Mouse (Mus musculus): ENCODE measurements around the gene Dock4. TPM values are rescaled to one million over a fixed set of nuclear protein-coding genes. Genes with fewer than 3 reads are reported as not detected.
A peak's percentile ranks its signal among the peaks of the same experiment; 100 is the strongest.

Gene Dock4
- polyA plus RNA-seq, 1 experiment from 2014 or later: 1.2 TPM

DNA sequence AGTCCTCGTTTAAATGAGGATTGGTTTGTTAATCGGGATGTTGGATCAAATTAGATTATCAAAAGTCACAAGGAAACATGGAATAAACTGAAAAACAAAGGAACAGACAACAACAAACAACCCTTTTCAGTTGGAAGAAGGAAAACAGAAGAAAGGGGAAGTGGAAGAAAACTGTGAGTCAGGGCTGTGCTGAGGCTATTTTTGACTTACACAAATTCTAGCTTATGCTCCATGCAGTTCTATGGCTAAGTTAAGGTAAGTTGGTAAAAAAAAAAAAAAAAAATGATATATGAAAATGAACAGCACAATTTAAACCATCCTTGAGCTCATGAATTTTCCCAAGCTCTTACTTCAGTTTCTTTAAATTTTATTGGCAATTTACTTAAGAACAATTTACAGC is 191.7 kb downstream of the Dock4 start:
- no peak for DNase-seq (ENCODE audit: low spot score)

DNA sequence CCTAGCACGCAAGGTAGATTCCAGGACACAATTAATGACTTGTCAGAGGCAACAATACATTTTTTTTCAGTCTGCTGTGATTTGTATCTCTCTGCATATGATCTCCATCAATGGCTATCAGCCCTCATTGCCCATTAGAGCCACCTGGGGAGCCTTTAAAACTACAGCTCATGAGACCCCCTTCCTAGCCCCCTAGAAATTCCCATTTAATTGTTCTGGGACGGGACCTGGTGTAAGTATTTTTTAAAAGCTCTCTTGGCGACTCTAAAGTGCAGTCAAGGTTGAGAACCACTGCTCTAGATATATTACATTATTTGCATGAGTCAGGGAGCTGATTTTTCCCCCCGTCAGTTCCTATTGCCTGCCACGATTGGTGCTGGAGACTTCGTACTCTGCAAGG is 200.1 kb downstream of the Dock4 start:
- no peak for DNase-seq (ENCODE audit: low spot score)

DNA sequence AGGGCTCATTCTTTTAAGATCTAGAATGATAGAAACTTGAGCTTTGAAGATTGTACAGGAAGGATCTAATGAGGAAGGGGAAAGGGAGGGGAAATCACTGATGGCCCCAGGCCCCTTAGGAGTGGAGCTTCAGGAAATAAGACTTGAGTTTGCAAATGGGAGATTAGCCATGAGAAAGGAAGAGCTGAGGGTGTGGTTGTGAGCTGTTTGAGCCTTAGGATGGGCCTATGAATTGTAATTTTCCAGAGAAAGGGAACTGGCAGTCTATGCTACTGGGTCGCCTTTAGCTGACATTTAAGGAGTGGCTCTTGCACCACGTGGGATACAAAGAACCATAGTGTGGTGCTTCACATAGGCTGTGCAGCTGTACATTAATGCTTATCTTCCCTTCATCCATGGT is 208.6 kb downstream of the Dock4 start:
- DNase-seq (ENCODE audit: low spot score): no peak

DNA sequence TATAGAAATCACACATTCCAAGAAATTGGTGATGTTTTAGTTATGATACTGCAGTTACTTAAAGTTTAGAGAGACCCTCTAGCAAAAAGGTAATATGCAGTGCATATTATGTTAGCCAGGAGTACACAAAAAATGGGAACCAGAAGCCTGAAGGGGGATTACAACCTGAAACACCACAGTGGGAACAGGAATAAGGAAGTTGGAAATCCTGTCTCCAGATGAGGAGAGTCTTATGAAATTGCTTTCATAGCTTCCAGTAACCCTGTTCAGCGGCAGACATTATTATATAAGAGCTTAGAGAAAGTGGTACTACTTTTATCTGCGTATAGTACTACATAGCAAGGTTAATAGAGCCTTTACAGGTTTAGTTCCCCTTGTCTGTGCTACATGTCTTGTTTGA is 210.1 kb downstream of the Dock4 start:
- no peak for DNase-seq (ENCODE audit: low spot score)

DNA sequence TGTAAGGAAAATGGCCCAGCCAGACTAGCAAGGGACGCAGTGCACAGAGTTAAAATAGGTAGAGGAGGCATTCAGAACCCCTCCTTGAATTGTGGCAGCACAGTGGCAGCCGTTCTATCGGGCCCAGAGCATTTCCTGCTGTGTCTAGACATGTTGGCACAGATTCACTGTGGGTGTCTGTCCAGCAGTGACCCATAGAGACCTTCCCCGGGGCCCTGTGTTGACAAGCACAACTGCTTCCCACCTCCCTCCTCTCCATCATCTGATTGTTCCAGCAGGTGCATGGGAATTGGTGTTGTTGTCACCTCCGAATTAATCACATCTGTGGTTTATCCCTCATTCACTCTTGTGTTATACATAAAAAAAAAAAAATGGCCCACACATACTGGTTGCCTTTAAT is 210.7 kb downstream of the Dock4 start:
- DNase-seq (ENCODE audit: low spot score): no peak

DNA sequence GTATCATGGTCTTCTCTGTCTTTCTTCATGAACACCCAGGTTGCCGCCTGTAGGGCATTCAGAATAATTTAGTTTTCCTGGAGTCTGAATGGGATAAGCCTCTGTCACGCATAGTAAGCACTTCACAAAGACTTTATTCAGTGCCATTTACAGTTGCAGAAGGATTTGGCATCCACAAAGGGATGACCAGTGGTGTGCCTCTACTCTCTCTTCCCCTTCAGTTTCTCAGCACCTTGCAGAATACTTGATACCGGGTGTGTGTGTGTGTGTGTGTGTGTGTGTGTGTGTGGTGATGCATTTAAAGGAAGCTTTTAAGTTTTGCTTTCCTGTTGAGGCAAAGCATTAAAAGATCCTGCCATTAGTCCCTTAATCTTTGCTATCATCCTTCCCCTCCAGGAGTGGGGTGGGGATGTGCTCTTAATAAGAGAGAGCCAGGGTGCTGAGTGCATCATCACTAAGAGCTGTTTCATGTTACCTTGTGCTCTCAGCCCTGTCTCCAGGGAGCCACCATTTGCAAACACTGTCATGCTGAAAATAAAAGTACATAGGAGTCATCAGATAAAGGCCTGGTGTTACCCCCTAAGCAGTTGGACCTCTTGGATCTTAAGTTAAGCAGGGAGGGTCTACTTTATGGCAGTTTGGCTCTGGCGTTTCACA is 211.6 kb downstream of the Dock4 start:
- no peak for DNase-seq (ENCODE audit: low spot score)

DNA sequence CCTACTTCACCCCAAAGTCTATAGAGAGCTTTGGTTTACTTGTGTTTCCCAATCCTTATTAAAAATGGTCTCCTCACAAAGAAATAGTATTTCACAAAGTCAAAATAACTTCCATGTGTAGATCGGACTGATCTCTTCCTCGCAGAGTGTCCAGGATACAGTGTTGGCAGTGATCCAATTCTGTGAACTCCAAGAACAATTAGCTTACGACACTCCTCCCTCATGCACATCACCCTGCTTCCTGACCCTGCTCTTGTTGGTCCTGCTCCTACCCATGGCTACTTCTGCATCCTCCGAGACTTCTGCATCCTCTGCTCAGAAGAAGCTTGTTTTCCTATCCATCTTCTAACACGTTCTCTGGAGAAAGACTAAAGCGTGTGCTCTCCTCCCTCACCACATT is 213.9 kb downstream of the Dock4 start:
- no peak for DNase-seq (ENCODE audit: low spot score)

DNA sequence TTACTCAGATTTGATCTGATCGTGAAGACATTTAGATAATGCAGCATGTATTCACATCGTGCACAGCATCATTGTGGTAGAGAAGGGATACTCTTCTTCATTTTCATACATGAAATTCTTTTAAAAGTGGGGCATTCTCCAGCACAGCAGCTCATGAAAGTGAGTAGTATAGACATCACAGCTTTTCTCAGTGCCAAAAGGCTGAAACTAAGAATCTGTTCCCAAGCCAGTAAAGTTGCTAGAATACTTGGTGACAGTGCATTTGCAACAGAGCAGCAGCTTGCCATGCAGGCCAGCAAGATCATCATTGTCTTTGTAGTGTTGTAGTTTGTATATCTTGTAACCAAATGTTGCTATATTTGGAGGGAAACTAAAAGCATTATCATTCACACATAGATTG is 223.7 kb downstream of the Dock4 start:
- DNase-seq (ENCODE audit: low spot score): no peak

DNA sequence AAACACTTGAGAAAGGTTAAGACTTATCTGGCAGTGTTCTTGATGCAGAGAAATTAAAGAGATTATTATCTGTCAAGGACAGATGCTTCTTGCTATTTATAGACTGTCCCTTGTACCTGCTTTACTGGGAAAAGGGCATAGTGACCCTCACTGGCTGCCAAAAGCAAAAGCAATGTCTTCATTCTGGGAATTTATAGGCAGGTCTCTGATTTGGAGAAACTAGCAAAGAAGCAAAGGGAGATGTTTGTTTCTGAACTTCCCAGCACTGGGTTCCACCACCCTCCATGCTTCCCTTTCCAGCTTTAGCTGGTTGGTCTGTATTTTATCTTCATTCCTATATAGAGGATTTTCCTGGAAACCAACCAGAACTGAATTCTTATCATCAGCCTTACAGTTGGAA is 225.0 kb downstream of the Dock4 start:
- DNase-seq (ENCODE audit: low spot score): no peak

DNA sequence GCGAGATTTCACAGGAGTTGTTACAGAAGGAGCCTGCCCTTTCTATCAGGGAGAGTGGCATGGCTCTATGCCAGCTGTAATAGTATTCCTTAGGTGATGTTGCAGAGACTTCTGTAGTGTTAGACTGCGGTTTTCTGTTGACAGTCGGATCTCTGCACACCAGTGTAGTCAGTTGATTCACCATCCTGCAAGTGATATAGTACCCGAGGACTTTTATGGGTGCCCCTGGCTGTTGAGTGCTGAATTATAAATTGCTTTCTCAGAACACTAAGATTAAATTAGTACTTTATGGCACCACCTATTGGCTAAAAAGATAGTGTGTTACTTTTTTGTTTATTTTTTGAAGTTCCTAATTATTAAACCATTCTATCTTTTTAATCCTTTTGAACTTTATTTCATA is 234.0 kb downstream of the Dock4 start:
- no peak for DNase-seq (ENCODE audit: low spot score)

DNA sequence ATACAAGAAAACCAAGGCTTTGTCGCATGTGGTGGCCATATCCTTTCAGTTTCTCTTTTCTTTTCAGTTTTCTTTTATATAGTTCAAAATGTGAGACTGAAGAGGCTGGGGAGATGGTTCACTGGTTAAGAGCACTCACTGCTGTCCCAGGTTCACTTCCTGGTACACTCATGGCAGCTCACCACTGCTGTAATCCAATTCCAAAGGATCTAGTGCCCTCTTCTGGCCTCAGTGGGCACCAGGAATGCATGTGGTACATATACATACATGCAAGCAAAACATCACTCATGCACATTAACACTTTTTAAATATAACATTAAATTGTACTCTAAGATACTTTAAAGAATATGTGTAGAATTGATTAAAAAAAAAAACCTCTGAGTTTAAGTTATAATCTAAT is 234.8 kb downstream of the Dock4 start:
- DNase-seq (ENCODE audit: low spot score): peak; percentile 43

DNA sequence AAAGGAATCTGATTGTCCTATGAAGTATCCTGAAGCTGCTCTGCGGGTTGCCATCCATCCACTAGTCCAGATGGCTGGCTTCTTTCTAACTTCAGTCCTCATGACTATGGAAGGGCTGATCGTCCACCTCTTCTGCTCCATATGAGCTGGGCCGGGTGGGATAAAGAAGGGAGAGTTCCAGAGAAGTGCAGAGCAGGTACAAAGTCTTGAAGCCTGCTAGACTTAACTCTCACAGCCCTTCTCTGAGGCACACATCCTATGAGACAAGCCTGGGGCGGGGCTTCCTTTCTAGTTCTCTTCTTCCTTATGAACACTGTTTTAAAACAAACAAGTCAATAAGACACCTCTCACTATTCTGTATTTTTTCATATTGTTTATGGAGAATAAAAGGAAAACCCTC is 245.7 kb downstream of the Dock4 start:
- DNase-seq (ENCODE audit: low spot score): no peak

DNA sequence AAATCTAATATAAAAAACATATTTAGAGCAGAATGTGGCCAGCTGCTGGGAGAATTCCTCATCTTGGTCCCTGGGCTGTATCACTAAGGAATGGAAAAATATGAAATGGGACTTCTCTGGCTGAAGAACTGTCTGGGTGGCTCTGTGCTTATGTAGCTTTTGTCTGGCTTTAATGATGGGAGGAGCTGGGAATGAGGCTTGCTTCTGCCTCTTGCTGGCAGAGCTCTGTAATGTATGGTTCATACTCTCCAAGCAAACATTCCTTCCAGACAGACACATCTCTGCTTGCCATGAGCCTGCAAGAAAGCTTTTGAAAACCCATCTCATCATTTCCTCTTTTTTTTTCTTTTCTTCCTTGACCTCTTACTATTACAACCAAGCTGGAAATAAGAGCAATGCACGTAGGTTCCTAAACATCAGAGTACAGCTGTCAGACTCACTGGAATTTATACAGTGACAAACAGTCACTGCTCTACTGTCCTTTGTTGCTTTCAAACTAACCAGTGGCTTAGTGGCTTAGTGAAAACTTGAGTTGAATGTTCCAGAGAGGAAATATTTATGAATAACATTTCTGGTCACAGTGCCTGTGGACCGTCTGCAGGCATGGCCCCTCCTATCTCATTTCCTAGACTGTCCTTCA is 248.4 kb downstream of the Dock4 start:
- no peak for DNase-seq (ENCODE audit: low spot score)

DNA sequence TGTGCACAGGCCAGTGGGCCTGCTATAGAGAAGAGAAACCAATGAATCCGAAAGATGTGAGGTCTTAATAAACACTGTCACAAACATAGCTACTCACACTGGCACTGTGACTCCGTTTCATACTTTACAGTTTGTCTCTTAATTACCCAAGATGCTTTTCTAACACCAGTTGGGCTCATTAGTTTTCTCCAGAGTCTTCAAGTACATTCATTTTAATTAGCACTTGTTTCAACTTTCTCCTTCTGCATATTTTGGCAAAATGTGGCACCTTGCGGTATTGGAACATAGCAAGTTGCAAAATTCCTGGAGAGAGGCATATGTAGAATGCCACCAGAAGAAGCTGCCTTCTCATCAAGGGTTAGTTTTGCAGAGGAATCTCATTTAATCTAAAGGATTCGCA is 252.6 kb downstream of the Dock4 start:
- no peak for DNase-seq (ENCODE audit: low spot score)

DNA sequence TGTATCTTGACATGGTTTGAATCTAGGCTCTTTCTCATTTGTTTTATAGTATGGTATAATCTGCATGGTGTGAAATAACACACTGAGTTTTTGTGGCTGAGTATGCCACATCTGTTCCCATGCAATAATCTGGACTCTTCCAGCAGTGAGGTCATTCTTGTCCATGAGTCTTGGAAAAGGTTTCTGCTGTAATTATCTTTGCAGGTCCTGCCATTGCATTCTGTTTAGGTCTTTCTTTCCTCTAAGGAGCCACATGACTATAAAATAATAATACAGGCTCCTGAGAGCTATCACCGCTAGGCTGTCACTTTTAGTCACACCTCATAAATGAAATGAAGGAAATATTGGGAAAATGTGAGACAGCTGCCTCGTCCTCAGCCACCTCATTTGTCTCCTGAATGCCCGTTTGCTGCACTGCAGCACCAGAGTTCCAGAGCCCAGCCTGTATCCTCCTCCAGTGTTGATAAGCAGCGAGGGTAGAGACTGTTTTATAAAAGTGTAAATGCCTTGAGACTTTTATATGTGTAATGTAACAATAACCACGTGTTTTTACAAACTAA is 256.6 kb downstream of the Dock4 start:
- no peak for DNase-seq (ENCODE audit: low spot score)

DNA sequence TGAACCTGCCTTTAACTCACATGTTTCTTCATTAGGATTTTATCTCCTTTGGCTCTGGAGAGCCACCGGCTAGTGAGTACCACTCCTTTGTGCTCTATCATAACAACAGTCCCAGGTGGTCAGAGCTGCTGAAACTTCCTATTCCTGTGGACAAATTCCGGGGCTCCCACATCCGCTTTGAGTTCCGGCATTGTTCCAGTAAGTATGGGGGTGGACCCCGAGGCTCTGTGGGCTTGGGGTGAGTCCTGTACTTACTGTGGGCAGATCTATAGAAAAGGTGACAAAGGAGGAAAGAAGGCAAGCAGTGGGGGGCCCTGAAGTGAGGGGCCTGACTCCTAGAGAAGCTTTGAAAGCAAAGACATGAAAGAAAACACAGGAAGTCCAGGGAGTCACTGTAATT is 258.5 kb downstream of the Dock4 start:
- DNase-seq (ENCODE audit: low spot score): no peak

DNA sequence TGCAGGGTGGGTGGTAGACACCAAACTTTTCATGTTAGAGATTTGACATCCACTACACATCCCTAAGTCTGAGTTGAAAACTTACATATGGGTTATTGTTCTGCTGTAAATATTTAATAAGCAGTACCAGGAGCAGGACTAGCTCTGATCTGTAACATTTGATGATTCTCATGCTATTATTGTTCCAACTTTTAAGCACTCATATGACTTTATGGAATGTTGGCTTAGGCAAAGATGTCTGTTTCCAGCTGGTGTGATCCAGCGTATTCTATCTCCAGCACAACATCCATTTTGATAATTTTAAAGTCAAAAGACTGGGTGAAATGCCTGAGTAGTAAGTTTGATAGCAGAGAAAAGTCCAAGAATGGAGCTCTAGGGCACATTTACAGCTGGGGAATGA is 261.4 kb downstream of the Dock4 start:
- no peak for DNase-seq (ENCODE audit: low spot score)

DNA sequence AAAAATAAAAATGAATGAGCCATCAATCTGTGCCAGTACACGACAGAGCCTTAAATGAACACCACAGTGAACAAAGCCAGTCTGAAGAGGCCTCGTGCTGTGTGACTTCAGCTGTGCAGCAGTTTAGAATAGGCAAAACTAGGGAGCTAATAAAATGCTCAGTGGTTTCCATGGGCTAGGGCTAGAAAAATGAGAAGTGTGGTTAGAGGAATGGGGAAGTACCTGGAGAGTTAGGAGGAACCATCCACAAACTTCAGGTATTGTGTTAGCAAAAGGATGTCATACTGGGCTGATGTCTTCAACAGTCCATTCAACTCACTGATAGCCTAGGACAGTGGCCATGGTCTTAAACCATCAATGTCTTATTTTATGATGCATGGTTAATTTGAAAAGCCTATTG is 263.3 kb downstream of the Dock4 start:
- DNase-seq (ENCODE audit: low spot score): no peak

DNA sequence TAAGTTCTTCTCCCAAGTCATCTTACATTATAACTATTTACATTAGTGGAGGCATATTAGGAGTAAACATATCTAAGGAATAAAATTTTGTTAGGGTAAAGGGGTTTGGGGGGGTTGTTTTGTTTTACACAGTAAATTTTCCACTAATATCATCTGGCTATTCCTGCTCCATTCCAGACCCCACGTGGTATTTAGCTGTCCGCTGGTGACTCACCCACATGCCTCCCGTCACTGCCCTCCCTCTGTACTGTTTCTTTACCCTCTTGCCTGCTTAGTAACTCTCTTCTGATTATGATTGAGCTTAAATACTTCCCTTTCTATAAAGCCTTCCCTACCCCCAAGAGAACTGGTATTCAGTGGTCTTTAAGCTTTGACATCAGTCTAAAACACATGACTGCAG is 266.5 kb downstream of the Dock4 start:
- no peak for DNase-seq (ENCODE audit: low spot score)

DNA sequence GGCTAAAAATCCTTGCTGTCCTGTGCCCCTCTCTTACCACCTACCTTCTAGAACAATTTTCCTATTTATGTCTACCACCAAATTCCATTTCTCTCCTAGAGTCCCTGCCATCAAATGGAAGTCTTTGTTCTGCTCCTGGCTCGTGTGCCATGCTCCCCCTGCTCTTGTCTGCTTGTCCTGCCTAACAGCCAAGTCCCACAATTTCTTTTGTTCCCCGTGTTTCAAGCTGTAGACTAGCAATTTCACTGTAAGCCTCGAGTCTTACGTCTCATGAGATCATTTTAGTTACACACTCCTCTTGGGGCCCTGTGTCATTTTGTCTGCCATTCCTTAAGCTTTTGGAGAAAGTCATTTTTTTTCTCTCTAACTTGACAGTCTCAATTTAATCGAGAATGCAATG is 268.5 kb downstream of the Dock4 start:
- DNase-seq (ENCODE audit: low spot score): no peak

DNA sequence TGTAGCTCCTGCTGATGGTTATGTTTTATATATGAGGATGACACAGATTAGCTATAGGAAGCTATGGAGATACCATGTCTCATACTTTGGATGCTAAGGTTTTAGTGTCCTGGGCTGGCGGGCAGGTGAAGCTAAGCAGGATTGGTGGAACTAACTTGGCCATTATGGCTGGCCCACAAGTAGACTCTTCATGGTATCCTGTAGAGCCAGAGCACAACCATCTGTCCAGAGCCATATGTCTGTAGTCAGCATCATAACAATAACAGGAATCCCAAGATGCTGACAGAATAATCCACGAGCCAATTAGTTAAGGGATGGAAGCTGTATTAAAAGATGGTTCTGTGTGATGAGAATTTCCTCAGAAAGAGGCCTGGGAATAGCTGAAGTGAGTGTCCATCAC is 269.4 kb downstream of the Dock4 start:
- no peak for DNase-seq (ENCODE audit: low spot score)

DNA sequence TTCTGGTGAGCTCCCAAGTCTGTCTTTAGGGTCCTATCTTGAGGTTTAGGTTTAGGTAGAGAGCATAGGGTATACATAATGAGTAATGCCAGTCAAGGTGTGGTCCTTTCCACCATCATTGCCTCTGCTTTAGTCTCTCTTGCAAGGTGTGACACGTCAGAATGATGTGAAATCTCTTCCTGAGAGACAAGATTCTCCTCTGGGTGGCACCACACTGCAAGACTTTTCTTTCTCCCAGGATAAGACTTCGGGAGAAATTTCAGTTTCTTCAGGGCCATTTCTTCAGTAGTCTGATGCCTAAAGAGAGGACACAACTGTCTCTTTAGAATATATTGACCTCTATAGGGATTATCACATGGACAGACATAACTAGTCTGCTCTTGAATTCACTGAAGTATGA is 282.6 kb downstream of the Dock4 start:
- DNase-seq (ENCODE audit: low spot score): no peak

DNA sequence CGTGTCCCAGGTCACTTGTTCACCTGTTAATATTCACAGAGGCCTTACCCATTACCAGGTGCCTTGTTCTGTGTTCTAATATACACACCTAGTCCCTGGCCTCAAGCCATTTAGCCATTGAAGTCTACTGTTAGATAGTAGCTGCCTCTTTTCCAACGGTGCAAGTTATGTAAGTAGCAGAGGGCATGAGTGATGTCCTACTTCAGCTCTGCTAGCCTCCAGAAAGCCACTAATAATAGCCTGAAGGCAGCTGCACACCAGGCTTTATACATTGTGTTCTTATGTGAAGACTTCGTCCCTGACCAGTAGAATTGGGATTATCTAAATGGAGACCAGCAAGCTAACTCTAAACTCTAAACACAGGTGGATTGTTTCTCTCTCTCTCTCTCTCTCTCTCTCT is 285.0 kb downstream of the Dock4 start:
- DNase-seq (ENCODE audit: low spot score): no peak

All from thymus, postnatal 0 days (tissue).